Mouse (Mus musculus) cerebellum, adult 2 months (tissue): ENCODE results near the gene Vmn1r199. TPM values are rescaled to one million over a fixed set of nuclear protein-coding genes. Genes with fewer than 3 reads are reported as not detected.

Source experiments
- DNase-seq, 2 experiments: peaks; one replicate each; pipeline ENCODE4 v3.0.0; 2021
- H3K27ac ChIP-seq: fragments of 200-500 bp; 2 replicates; pipeline ENCODE4 v1.5.1; 2012; ENCODE audit warnings: low read length, control low read depth, inconsistent platforms; ENCODE audit not compliant: insufficient read depth
- H3K27me3 ChIP-seq: fragments of 200-500 bp; 2 replicates; pipeline ENCODE4 v1.6.1; 2012; ENCODE audit warnings: inconsistent platforms, mild to moderate bottlenecking, low read length, moderate library complexity; ENCODE audit not compliant: control insufficient read depth, insufficient read depth
- H3K4me1 ChIP-seq: fragments of 200-500 bp; 2 replicates; pipeline ENCODE4 v1.6.1; 2011; ENCODE audit warnings: low read length; ENCODE audit not compliant: control insufficient read depth, insufficient read depth
- H3K4me3 ChIP-seq: fragments of 200-500 bp; replicated peaks from 2 replicates; pipeline ENCODE3; 2011; ENCODE audit warnings: mild to moderate bottlenecking, low read depth, low read length, control low read depth; ENCODE audit not compliant: insufficient read depth
- CTCF ChIP-seq: fragments of 200-500 bp; IDR thresholded peaks from 2 replicates; pipeline ENCODE4 v1.5.1; 2011; ENCODE audit warnings: low read depth, mild to moderate bottlenecking, control low read depth, low read length, moderate library complexity, borderline replicate concordance; ENCODE audit not compliant: insufficient read depth
- POLR2A ChIP-seq: fragments of 200-500 bp; IDR thresholded peaks from 2 replicates; pipeline ENCODE4 v1.6.1; 2011; ENCODE audit warnings: low read length, control low read depth, borderline replicate concordance; ENCODE audit not compliant: insufficient read depth
- WGBS: fragments of 180-500 bp; shearing (Covaris S2); methylation state at CpG from one replicate; pipeline ENCODE4 v1.1.7; 2018; 5-methylcytosine and 5-hydroxymethylcytosine counted together
- polyA plus RNA-seq: library from polyadenylated mRNA; depleted of rRNA; stranded (reverse); fragments of >200 nt; gene quantifications from 2 replicates; pipeline ENCODE4 v1.2.3, GENCODE M21; 2012; rRNA removed

Gene Vmn1r199
- polyA plus RNA-seq, 1 experiment, result not detected

GRCm38 (mm10) chr13:22390073-22390472 is 10.5 kb downstream of the Vmn1r199 start, which contains the start of gene Vmn1r200:
Gene Vmn1r200 (plus strand): TSS chr13:22390373.
- DNase-seq, result no peak
- no peaks in the 10 kb centered on the region for H3K27me3 ChIP-seq
- no peak for TF ChIP-seq CTCF
- no peak for TF ChIP-seq POLR2A
- WGBS, result 28% methylated on average over 3 of the region's 3 CpGs
- no peak within 1 kb of the TSS for H3K27ac ChIP-seq
- no peaks in the 10 kb centered on the region for H3K4me1 ChIP-seq
- no peak within 1 kb of the TSS for H3K4me3 ChIP-seq

- 19% methylated on average over 1 of the region's 1 CpGs for WGBS
- Histone ChIP-seq H3K27ac (no peak overlapping the region), H3K27me3 (no peaks in the 10 kb centered on the region), H3K4me3 (no peak overlapping the region), H3K4me1 (no peaks in the 10 kb centered on the region)
- TF ChIP-seq CTCF (no peak), POLR2A (no peak)
- no peak for DNase-seq
These were observed 23.4 kb downstream of the Vmn1r199 start for GRCm38 (mm10) chr13:22402978-22403377.

Other genes with a start within 250 kb of the Vmn1r199 start
- gene Vmn1r191, start 195.8 kb upstream of the Vmn1r199 start, polyA plus RNA-seq, result not detected in 2 replicates
- not detected in 2 replicates for gene Vmn1r192, start 188.7 kb upstream of the Vmn1r199 start, polyA plus RNA-seq
- gene Vmn1r193, start 156.7 kb upstream of the Vmn1r199 start, polyA plus RNA-seq, result not detected in 2 replicates
- not detected in 2 replicates for gene Vmn1r194, start 135.6 kb upstream of the Vmn1r199 start, polyA plus RNA-seq
- not detected in 2 replicates for gene Vmn1r195, start 109.3 kb upstream of the Vmn1r199 start, polyA plus RNA-seq
- not detected in 2 replicates for gene Vmn1r196, start 89.9 kb upstream of the Vmn1r199 start, polyA plus RNA-seq
- not detected in 2 replicates for gene Vmn1r197, start 55.2 kb upstream of the Vmn1r199 start, polyA plus RNA-seq
- not detected in 2 replicates for gene Vmn1r198, start 29.5 kb upstream of the Vmn1r199 start, polyA plus RNA-seq
- 0.10 TPM in 1 of 2 replicates, not detected in the other for gene Vmn1r200, start 10.6 kb downstream of the Vmn1r199 start, polyA plus RNA-seq
- not detected in 2 replicates for gene Vmn1r201, start 92.1 kb downstream of the Vmn1r199 start, polyA plus RNA-seq
- 0.03 TPM in 1 of 2 replicates, not detected in the other for gene Vmn1r202, start 125.6 kb downstream of the Vmn1r199 start, polyA plus RNA-seq
- not detected in 2 replicates for gene Vmn1r203, start 138.3 kb downstream of the Vmn1r199 start, polyA plus RNA-seq
- not detected in 2 replicates for gene Vmn1r204, start 173.4 kb downstream of the Vmn1r199 start, polyA plus RNA-seq
- gene Vmn1r205, start 213.2 kb downstream of the Vmn1r199 start, polyA plus RNA-seq, result not detected in 2 replicates
- gene Vmn1r206, start 244.4 kb downstream of the Vmn1r199 start, polyA plus RNA-seq, result 0.43 and 0.56 TPM in 2 replicates